Mouse (Mus musculus) c-Kit-positive CD71-negative TER-119-negative erythroid progenitor cells, embryonic 14.5 days (primary cell): ENCODE measurements around the gene Olfr199.
"Not testable (repeated sequence)": the region's sequence is repeated elsewhere in the genome, so short reads cannot be mapped to it uniquely, and the experiment has no call there.

ENCODE experiments used
- DNase-seq: peaks from one replicate; pipeline ENCODE4 v3.0.0-alpha.2; 2013; ENCODE audit warnings: low read depth

Olfr199 gene

DNA sequence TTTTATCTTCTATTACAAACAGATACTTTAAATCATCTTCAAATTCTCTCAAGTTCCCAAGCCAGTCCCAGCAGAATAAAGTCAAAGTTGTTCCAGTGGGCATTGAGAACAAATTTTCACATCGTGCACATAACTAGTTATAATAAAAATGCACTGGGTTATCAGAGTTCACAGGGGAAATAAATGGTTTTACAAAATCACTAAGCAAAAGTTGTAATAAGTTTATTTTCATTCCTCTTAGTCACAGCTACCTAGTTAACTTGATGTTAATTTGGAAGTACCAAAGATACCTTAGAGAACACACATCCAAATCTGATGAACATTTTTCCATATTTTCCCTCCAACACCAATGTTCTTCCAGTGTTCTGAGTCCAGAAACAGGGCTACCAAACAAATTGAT, at the start of gene Olfr199:
TSS of gene Olfr199 (minus strand) at position 101 of the 400 bp plus-strand sequence.
- not testable (repeated sequence) for DNase-seq

DNA sequence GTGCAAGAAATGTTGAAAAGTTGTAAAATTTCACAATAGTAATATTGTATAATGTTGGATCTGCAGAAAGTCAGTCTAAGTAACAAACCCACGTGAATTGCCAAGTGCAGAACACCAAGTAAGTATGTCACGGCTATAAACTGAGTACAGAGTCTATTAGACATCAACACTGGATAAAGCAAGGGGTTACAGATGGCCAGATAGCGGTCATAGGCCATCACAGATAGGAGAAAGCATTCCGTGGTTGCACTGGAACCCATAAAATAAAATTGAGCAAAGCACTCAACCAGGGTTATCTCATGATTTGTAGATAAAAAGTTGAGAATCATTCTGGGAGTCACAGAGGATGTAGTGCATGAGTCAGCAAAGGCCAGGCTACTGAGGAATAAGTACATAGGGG, 49.5 kb upstream of the Olfr199 start:
- not testable (repeated sequence) for DNase-seq

DNA sequence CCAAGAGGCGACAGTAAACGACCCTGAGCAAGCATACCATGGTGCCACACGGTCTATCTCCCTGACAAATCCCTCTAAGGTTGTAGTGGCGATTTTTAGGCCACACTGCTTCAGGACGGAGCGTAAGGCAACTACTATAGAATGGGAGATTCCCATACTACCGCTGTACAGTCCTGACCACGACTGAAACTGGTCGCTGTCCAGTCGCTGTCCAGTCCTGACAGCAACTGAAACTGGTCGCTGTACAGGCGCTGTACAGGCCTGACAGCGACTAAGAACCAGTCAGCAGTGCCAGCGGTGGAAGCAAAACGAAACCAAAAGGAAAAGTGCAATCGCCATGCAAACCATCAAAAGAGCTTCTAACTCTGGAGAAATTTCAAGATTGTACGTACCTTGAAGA, 30.1 kb upstream of the Olfr199 start:
- DNase-seq, result no peak

DNA sequence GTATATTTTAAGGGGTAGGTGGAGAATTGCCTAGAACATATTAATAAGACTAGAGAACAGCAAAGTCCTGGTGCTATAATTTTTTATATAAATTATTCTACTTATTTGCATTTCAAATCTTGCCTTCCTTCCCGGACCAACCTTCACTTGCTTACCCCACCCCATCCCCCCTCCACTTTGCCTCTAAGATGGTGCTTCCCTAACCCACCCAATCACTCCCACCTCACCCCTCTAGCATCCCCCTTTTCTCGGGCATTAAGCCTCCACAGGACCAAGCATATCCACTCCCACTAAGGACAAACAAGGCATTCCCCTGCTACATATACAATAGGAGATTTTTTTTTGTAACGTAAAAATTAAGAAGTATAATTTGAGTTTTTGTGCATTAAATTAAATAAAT, 1.7 kb downstream of the Olfr199 start:
- not testable (repeated sequence) for DNase-seq

DNA sequence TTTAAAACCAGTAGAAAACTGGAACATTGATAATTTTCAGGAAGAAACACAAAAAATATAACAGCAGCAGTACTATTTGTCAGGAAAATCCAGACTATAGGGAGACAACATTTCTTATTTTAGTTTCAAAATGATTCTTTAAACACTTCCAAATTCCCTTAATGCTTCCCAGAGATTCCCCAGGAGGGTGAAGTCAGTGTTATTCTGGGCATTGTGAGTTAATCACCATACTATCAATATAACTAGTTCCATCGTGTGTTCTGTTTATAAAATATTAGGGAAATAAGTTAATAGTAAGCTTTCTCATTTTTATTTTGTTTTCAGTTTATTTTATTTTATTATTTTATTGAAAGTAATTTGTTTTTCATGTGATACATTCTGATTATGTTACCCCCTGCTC, 16.1 kb downstream of the Olfr199 start, which contains the start of gene Olfr198:
TSS of gene Olfr198 (minus strand) at position 101 of the 400 bp plus-strand sequence.
- not testable (repeated sequence) for DNase-seq

DNA sequence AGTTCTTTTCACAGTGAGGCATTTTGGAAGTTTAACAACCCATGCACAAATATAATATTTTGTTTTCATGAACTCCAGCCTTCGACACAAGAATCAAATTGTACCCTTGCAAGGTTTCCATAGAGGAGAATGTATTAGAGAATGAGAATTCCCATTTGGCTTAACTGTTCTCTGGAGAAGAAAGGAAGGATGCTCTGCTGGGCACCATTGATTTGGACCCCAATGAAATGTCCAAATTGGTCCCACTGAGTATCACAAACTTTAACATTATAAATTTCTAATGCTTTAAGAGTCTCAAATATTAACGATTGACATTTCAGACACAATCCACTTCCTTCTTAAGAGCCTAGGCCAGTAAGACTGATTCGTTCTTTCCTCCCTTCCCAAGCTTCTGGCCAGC, 49.2 kb downstream of the Olfr199 start, which contains the start of gene Olfr196:
TSS of gene Olfr196 (minus strand) at position 101 of the 400 bp plus-strand sequence.
- DNase-seq, result no peak
